Comparison of ENCODE assay signal across 16 mouse cellular contexts in genomic region chr13:43718173-43718572, GRCm38 (mm10).
"Had no signal": no experiment of that assay in that cellular context is flagged by ENCODE, and none has a peak within 500 bp of the region (broad histone marks: within the 10 kb centered on the region; RNA-seq: fewer than 3 reads in every experiment).

No protein-coding gene starts in this region.

- H3K4me1 ChIP-seq: neural tube, embryonic 15.5 days; stomach, embryonic 15.5 days had no signal

- H3K9ac ChIP-seq: neural tube, embryonic 13.5 days; neural tube, embryonic 15.5 days; stomach, embryonic 15.5 days had no signal

- DNase-seq: retina, postnatal 1 day; right cerebral cortex, adult 18-20 months; right cerebral cortex, postnatal 14 days; right cerebral cortex, postnatal 25 days; right cerebral cortex, postnatal 4 days; spleen, adult 18-20 months; thymus, adult 18-20 months; thymus, adult 2 months; thymus, postnatal 14 days; thymus, postnatal 25 days; thymus, postnatal 36 days; thymus, postnatal 4 days had no signal

- H3K27ac ChIP-seq: neural tube, embryonic 13.5 days; neural tube, embryonic 15.5 days; stomach, embryonic 15.5 days; stomach, postnatal 0 days had no signal

- H3K9me3 ChIP-seq: neural tube, embryonic 13.5 days; neural tube, embryonic 15.5 days; stomach, embryonic 15.5 days had no signal

- H3K36me3 ChIP-seq: neural tube, embryonic 13.5 days; neural tube, embryonic 15.5 days; stomach, embryonic 15.5 days had no signal

- H3K4me3 ChIP-seq: neural tube, embryonic 13.5 days; neural tube, embryonic 15.5 days; stomach, embryonic 15.5 days had no signal

- H3K27me3 ChIP-seq: neural tube, embryonic 13.5 days; neural tube, embryonic 15.5 days; stomach, embryonic 15.5 days had no signal

- H3K4me2 ChIP-seq: neural tube, embryonic 13.5 days; neural tube, embryonic 15.5 days; stomach, embryonic 15.5 days had no signal
